Mouse (Mus musculus): ENCODE data around the gene Fam136a.

DNA sequence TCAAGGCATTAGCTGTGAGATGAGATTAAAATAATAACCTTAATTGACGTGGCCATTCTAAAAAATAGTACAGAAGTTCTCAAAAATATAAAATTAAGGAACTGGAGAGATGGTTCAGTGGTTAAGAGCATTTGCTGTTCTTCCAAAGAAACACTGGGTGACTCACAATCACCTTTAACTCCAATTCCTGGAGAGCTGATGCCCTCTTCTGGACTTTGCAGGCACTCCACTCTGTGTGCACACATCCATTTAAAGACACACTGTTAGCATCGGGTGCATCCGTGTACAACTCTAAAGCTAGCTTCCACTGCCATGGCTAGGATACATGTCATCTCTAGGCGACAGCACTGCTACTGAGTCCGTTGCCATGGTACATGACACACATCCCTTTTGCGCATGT, 35.5 kb upstream of the Fam136a start:
- TF ChIP-seq CTCF (IDR thresholded peaks at IDR 0.05; ENCODE audit: control insufficient read depth, insufficient read depth, insufficient replicate concordance, low read depth, low read length) (no peak), POLR2A (IDR thresholded peaks at IDR 0.05; ENCODE audit: control insufficient read depth, low read depth, low read length) (no peak)

Data from testis, adult 2 months (tissue).